8 mouse cellular contexts compared by ENCODE assay signal in the genomic region with DNA sequence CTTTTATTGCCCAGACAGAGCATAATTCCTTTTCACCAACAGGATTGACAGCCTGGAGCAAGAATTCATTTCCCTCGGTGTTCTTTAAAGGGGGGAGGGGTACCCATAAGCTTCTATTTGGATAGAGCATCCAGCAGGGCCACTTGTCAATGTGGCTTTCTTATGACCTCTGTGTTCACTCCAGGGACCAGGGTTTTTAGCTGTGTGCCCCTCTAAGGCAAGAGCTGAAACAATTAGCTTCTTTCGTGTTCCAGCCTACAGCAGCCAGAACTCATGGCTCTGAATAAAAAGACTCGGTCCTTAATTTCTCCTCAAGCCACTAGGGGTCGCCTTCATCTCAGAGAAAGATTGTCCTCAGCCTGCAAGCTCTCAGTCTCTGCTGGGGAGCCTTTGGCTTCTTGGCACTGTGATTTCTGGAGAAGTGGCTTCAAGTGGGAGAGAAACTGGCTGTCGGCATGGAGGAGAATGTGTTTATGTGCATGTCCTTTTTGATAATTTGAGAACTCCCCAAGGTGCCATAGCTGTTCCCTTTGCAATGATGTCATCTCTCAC. TPM values are rescaled to one million over a fixed set of nuclear protein-coding genes. Genes with fewer than 3 reads are reported as not detected.
DNase-seq lines count a peak whose midpoint lies in the region; ATAC-seq and TF ChIP-seq lines count a peak whose summit lies in the region.

No protein-coding gene starts in this region.

- intact Hi-C loops in heart, postnatal 10 days (cut with DNase I) = loop anchor here (1.0 to 2.0 kb wide), 3 partner anchors 27 to 82 kb away; partner anchors contain the start of gene Hint2

- no peak overlapping the region for H3K4me3 ChIP-seq in E14TG2a.4 (replicated peaks; ENCODE audit: low read length)
- H3K4me3 ChIP-seq in forebrain, embryonic 14.5 days (ENCODE audit: low read depth, low read length) = no peak overlapping the region
- no peak overlapping the region for H3K4me3 ChIP-seq in liver, embryonic 15.5 days (replicated peaks)
- H3K4me3 ChIP-seq in neural tube, embryonic 13.5 days = no peak overlapping the region
- H3K4me3 ChIP-seq in testis, adult 2 months (ENCODE audit: control insufficient read depth, low read depth, low read length) = no peak overlapping the region

- peak; percentile 86 for TF ChIP-seq CTCF in E14TG2a.4 (conservative IDR thresholded peaks at IDR 0.05; ENCODE audit: low read length)
- peak; percentile 52 for TF ChIP-seq CTCF in testis, adult 2 months (IDR thresholded peaks at IDR 0.05; ENCODE audit: control insufficient read depth, insufficient read depth, insufficient replicate concordance, low read depth, low read length)

- TF ChIP-seq POLR2A in testis, adult 2 months (IDR thresholded peaks at IDR 0.05; ENCODE audit: control insufficient read depth, low read depth, low read length) = no peak

- peak; percentile 80 for DNase-seq in c-Kit-positive CD71-positive TER-119-positive erythroid progenitor cells, embryonic 14.5 days (ENCODE audit: low spot score)
- DNase-seq in forebrain, embryonic 14.5 days (ENCODE audit: low spot score) = peak; percentile 96
- peak; percentile 91 to 92 for DNase-seq in heart, postnatal 10 days
- DNase-seq in kidney, postnatal 4 days = peak; percentile 75 to 84

- H3K9ac ChIP-seq in forebrain, embryonic 14.5 days (ENCODE audit: low read length) = no peak overlapping the region
- no peak overlapping the region for H3K9ac ChIP-seq in liver, embryonic 15.5 days
- peak overlapping the region; percentile 60 for H3K9ac ChIP-seq in neural tube, embryonic 13.5 days

- peaks cover 36% of the 10 kb centered on the region for H3K4me1 ChIP-seq in E14TG2a.4 (replicated peaks; ENCODE audit: low read depth, low read length)
- peaks cover 14% of the 10 kb centered on the region for H3K4me1 ChIP-seq in forebrain, embryonic 14.5 days (ENCODE audit: control insufficient read depth, insufficient read depth, low read length)
- H3K4me1 ChIP-seq in liver, embryonic 15.5 days (replicated peaks) = peaks cover 24% of the 10 kb centered on the region
- H3K4me1 ChIP-seq in neural tube, embryonic 13.5 days (replicated peaks) = peaks cover 51% of the 10 kb centered on the region
- H3K4me1 ChIP-seq in testis, adult 2 months (ENCODE audit: control insufficient read depth, insufficient read depth, low read length) = peaks cover 20% of the 10 kb centered on the region

- no peaks in the 10 kb centered on the region for H3K36me3 ChIP-seq in E14TG2a.4 (ENCODE audit: insufficient read depth, low read length)
- no peaks in the 10 kb centered on the region for H3K36me3 ChIP-seq in forebrain, embryonic 14.5 days (ENCODE audit: control insufficient read depth, insufficient read depth, low read length)
- H3K36me3 ChIP-seq in liver, embryonic 15.5 days (replicated peaks) = no peaks in the 10 kb centered on the region
- H3K36me3 ChIP-seq in neural tube, embryonic 13.5 days = no peaks in the 10 kb centered on the region
- H3K36me3 ChIP-seq in testis, adult 2 months (ENCODE audit: control insufficient read depth, insufficient read depth, low read length) = no peaks in the 10 kb centered on the region

- peaks cover 12% of the 10 kb centered on the region for H3K9me3 ChIP-seq in E14TG2a.4 (ENCODE audit: low read length)
- 0 out of 2 replicates have a peak, but pooled peaks cover under 1% of the 10 kb centered on the region for H3K9me3 ChIP-seq in forebrain, embryonic 14.5 days (replicated peaks; ENCODE audit: control insufficient read depth, low read length)
- H3K9me3 ChIP-seq in liver, embryonic 15.5 days (replicated peaks) = peaks cover 6% of the 10 kb centered on the region
- peaks cover 6% of the 10 kb centered on the region for H3K9me3 ChIP-seq in neural tube, embryonic 13.5 days

- peak overlapping the region; percentile 77; the same call in 1 of the 2 replicates for H3K27ac ChIP-seq in forebrain, embryonic 14.5 days (ENCODE audit: low read depth, low read length)
- H3K27ac ChIP-seq in liver, embryonic 15.5 days (replicated peaks) = no peak overlapping the region
- peak overlapping the region; percentile 95 for H3K27ac ChIP-seq in neural tube, embryonic 13.5 days (replicated peaks)
- no peak overlapping the region for H3K27ac ChIP-seq in testis, adult 2 months (ENCODE audit: control insufficient read depth, insufficient read depth, low read depth, low read length)

- ATAC-seq in forebrain, embryonic 14.5 days = peak; percentile 75
- 0 out of 2 replicates have a peak, but pooled peaks have one; percentile 52 for ATAC-seq in liver, embryonic 15.5 days (ENCODE audit: insufficient read depth)
- ATAC-seq in neural tube, embryonic 13.5 days (ENCODE audit: low read depth) = peak; percentile 55

- H3K27me3 ChIP-seq in E14TG2a.4 (ENCODE audit: insufficient read depth, low read length) = peaks cover 50% of the 10 kb centered on the region
- H3K27me3 ChIP-seq in forebrain, embryonic 14.5 days (replicated peaks; ENCODE audit: control insufficient read depth, insufficient read depth, low read length) = no peaks in the 10 kb centered on the region
- peaks cover 46% of the 10 kb centered on the region for H3K27me3 ChIP-seq in liver, embryonic 15.5 days
- no peaks in the 10 kb centered on the region for H3K27me3 ChIP-seq in neural tube, embryonic 13.5 days
- H3K27me3 ChIP-seq in testis, adult 2 months (ENCODE audit: control insufficient read depth, insufficient read depth, low read length) = peaks cover 2% of the 10 kb centered on the region; the same call in 1 of the 2 replicates

- 0 out of 2 replicates have a peak overlapping the region, but pooled peaks have one; percentile 3 for H3K4me2 ChIP-seq in forebrain, embryonic 14.5 days (ENCODE audit: low read length)
- H3K4me2 ChIP-seq in liver, embryonic 15.5 days = peak overlapping the region; percentile 43; the same call in 1 of the 2 replicates
- H3K4me2 ChIP-seq in neural tube, embryonic 13.5 days = peak overlapping the region; percentile 86

- WGBS in forebrain, embryonic 14.5 days = 3% methylated on average over 5 of the region's 5 CpGs
- 9% methylated on average over 5 of the region's 5 CpGs for WGBS in liver, embryonic 15.5 days (ENCODE audit: insufficient replicate concordance)
- WGBS in neural tube, embryonic 13.5 days = 1% methylated on average over 5 of the region's 5 CpGs

RNA-seq across cellular contexts. Expression of gene Npr2, which starts 1.6 kb away (rescaled TPM):
- polyA plus RNA-seq in forebrain, embryonic 14.5 days (2014; fragmentation: Nextera tagmentation; extraction: Ambion mirVana) = 10.7 and 11.2 TPM in 2 replicates
- 10 to 100 TPM; 42.9 to 45.1 TPM for total RNA-seq in heart, postnatal 10 days (2021)
- polyA plus RNA-seq in liver, embryonic 15.5 days (2015; fragmentation: Nextera tagmentation; extraction: Ambion mirVana) = 0.70 and 0.88 TPM in 2 replicates
- 26.9 and 27.8 TPM in 2 replicates for polyA plus RNA-seq in neural tube, embryonic 13.5 days (2015; fragmentation: Nextera tagmentation; extraction: Ambion mirVana)
- 2.6 and 4.0 TPM in 2 replicates for polyA plus RNA-seq in testis, adult 2 months (2012; rRNA removed)

RNA-seq across cellular contexts. Expression of gene Spag8, which starts 23.3 kb away (rescaled TPM):
- 4.2 and 5.7 TPM in 2 replicates for polyA plus RNA-seq in forebrain, embryonic 14.5 days (2014; fragmentation: Nextera tagmentation; extraction: Ambion mirVana)
- total RNA-seq in heart, postnatal 10 days (2021) = under 1 TPM; 0.19 to 0.52 TPM
- not detected in 2 replicates for polyA plus RNA-seq in liver, embryonic 15.5 days (2015; fragmentation: Nextera tagmentation; extraction: Ambion mirVana)
- 3.5 and 4.1 TPM in 2 replicates for polyA plus RNA-seq in neural tube, embryonic 13.5 days (2015; fragmentation: Nextera tagmentation; extraction: Ambion mirVana)
- 112 and 124 TPM in 2 replicates for polyA plus RNA-seq in testis, adult 2 months (2012; rRNA removed)

RNA-seq across cellular contexts. Expression of gene Hint2, which starts 26.2 kb away (rescaled TPM):
- polyA plus RNA-seq in forebrain, embryonic 14.5 days (2014; fragmentation: Nextera tagmentation; extraction: Ambion mirVana) = 67.0 and 82.7 TPM in 2 replicates
- total RNA-seq in heart, postnatal 10 days (2021) = 100 to 1,000 TPM; 110 to 112 TPM
- polyA plus RNA-seq in liver, embryonic 15.5 days (2015; fragmentation: Nextera tagmentation; extraction: Ambion mirVana) = 62.9 and 69.4 TPM in 2 replicates
- polyA plus RNA-seq in neural tube, embryonic 13.5 days (2015; fragmentation: Nextera tagmentation; extraction: Ambion mirVana) = 76.8 and 84.9 TPM in 2 replicates
- polyA plus RNA-seq in testis, adult 2 months (2012; rRNA removed) = 11.6 and 14.3 TPM in 2 replicates

RNA-seq across cellular contexts. Expression of gene Tmem8b, which starts 38.7 kb away (rescaled TPM):
- polyA plus RNA-seq in forebrain, embryonic 14.5 days (2014; fragmentation: Nextera tagmentation; extraction: Ambion mirVana) = 5.6 and 7.3 TPM in 2 replicates
- total RNA-seq in heart, postnatal 10 days (2021) = 10 to 100 TPM; 15.0 to 15.2 TPM
- polyA plus RNA-seq in liver, embryonic 15.5 days (2015; fragmentation: Nextera tagmentation; extraction: Ambion mirVana) = 0.15 and 0.20 TPM in 2 replicates
- 13.5 and 15.6 TPM in 2 replicates for polyA plus RNA-seq in neural tube, embryonic 13.5 days (2015; fragmentation: Nextera tagmentation; extraction: Ambion mirVana)
- 55.7 and 59.7 TPM in 2 replicates for polyA plus RNA-seq in testis, adult 2 months (2012; rRNA removed)

RNA-seq across cellular contexts. Expression of gene Fam221b, which starts 38.8 kb away (rescaled TPM):
- polyA plus RNA-seq in forebrain, embryonic 14.5 days (2014; fragmentation: Nextera tagmentation; extraction: Ambion mirVana) = 2.1 and 2.2 TPM in 2 replicates
- total RNA-seq in heart, postnatal 10 days (2021) = under 1 TPM; 0.25 to 0.26 TPM
- 0.81 and 1.1 TPM in 2 replicates for polyA plus RNA-seq in liver, embryonic 15.5 days (2015; fragmentation: Nextera tagmentation; extraction: Ambion mirVana)
- polyA plus RNA-seq in neural tube, embryonic 13.5 days (2015; fragmentation: Nextera tagmentation; extraction: Ambion mirVana) = 2.4 and 2.9 TPM in 2 replicates
- polyA plus RNA-seq in testis, adult 2 months (2012; rRNA removed) = 182 and 185 TPM in 2 replicates

Comparison
In these comparisons a context has a peak if more than half of its experiments do, and no peak if none do; other contexts are left out.
1. H3K27ac ChIP-seq: peak in forebrain, embryonic 14.5 days (single experiment) and neural tube, embryonic 13.5 days (single experiment); none in liver, embryonic 15.5 days (single experiment) and testis, adult 2 months (single experiment).
2. H3K4me2 ChIP-seq: peak in every context shown above with its lines; median percentile 86 in neural tube, embryonic 13.5 days; 43 in liver, embryonic 15.5 days; 3 in forebrain, embryonic 14.5 days.
3. RNA of gene Spag8, which starts 23.3 kb away (polyA plus RNA-seq): 112 to 124 TPM in testis, adult 2 months; 4.2 to 5.7 TPM in forebrain, embryonic 14.5 days, 3.5 to 4.1 TPM in neural tube, embryonic 13.5 days and not detected in liver, embryonic 15.5 days; every median in the first group is over 10 times any median in the second.
4. Peak in every context shown above with its lines, with median percentiles within 50 percentile points of each other: DNase-seq and ATAC-seq.